Mouse (Mus musculus): Measurements from ENCODE around the gene 1700022I11Rik.
A peak's percentile ranks its signal among the peaks of the same experiment; 100 is the strongest.

The 1700022I11Rik gene

GRCm38 (mm10) chr4:42969304-42969703, at the start of gene 1700022I11Rik:
Gene 1700022I11Rik, plus strand, starts transcription at chr4:42969604.
- no peak for DNase-seq (ENCODE audit: low read depth)

- DNase-seq (ENCODE audit: low read depth), result no peak
These were observed 48.7 kb upstream of the 1700022I11Rik start for GRCm38 (mm10) chr4:42920726-42921125.

GRCm38 (mm10) chr4:42921536-42921935, 47.9 kb upstream of the 1700022I11Rik start:
- no peak for DNase-seq (ENCODE audit: low read depth)

GRCm38 (mm10) chr4:42922056-42922455, 47.3 kb upstream of the 1700022I11Rik start:
- DNase-seq (ENCODE audit: low read depth), result no peak

GRCm38 (mm10) chr4:42922461-42922860, 46.9 kb upstream of the 1700022I11Rik start:
- DNase-seq (ENCODE audit: low read depth), result no peak

- no peak for DNase-seq (ENCODE audit: low read depth)
These were observed 45.2 kb upstream of the 1700022I11Rik start for GRCm38 (mm10) chr4:42924095-42924710.

- DNase-seq (ENCODE audit: low read depth), result no peak
These were observed 41.2 kb upstream of the 1700022I11Rik start for GRCm38 (mm10) chr4:42928209-42928608.

- DNase-seq (ENCODE audit: low read depth), result no peak
These were observed 40.5 kb upstream of the 1700022I11Rik start for GRCm38 (mm10) chr4:42928952-42929351.

GRCm38 (mm10) chr4:42932229-42932969, 37.0 kb upstream of the 1700022I11Rik start:
- no peak for DNase-seq (ENCODE audit: low read depth)

- peak; percentile 36 for DNase-seq (ENCODE audit: low read depth)
These were observed 35.8 kb upstream of the 1700022I11Rik start for GRCm38 (mm10) chr4:42933630-42934029.

- DNase-seq (ENCODE audit: low read depth), result no peak
These were observed 28.0 kb upstream of the 1700022I11Rik start for GRCm38 (mm10) chr4:42941396-42941795.

GRCm38 (mm10) chr4:42943341-42943740, 26.1 kb upstream of the 1700022I11Rik start:
- no peak for DNase-seq (ENCODE audit: low read depth)

GRCm38 (mm10) chr4:42944185-42944584, 25.2 kb upstream of the 1700022I11Rik start:
- no peak for DNase-seq (ENCODE audit: low read depth)

- peak; percentile 32 for DNase-seq (ENCODE audit: low read depth)
These were observed 24.4 kb upstream of the 1700022I11Rik start for GRCm38 (mm10) chr4:42945043-42945442.

GRCm38 (mm10) chr4:42945445-42945844, 24.0 kb upstream of the 1700022I11Rik start:
- no peak for DNase-seq (ENCODE audit: low read depth)

- DNase-seq (ENCODE audit: low read depth), result peak; percentile 76
These were observed 23.5 kb upstream of the 1700022I11Rik start for GRCm38 (mm10) chr4:42945952-42946351.

- peak; percentile 56 for DNase-seq (ENCODE audit: low read depth)
These were observed 22.6 kb upstream of the 1700022I11Rik start for GRCm38 (mm10) chr4:42946733-42947290.

- DNase-seq (ENCODE audit: low read depth), result no peak
These were observed 20.9 kb upstream of the 1700022I11Rik start for GRCm38 (mm10) chr4:42948527-42948926.

- no peak for DNase-seq (ENCODE audit: low read depth)
These were observed 20.2 kb upstream of the 1700022I11Rik start for GRCm38 (mm10) chr4:42949051-42949675.

- peak; percentile 97 for DNase-seq (ENCODE audit: low read depth)
These were observed 19.7 kb upstream of the 1700022I11Rik start, which contains the start of gene Dnajb5 for GRCm38 (mm10) chr4:42949676-42950051. Gene Dnajb5, plus strand, starts transcription at chr4:42949814.

- DNase-seq (ENCODE audit: low read depth), result peak; percentile 95
These were observed 19.3 kb upstream of the 1700022I11Rik start for GRCm38 (mm10) chr4:42950065-42950558.
